ENCODE assay signal across 18 mouse cellular contexts in genomic region chr19:19218700-19219099, GRCm38 (mm10).
DNase-seq lines count a peak whose midpoint lies in the region; ATAC-seq and TF ChIP-seq lines count a peak whose summit lies in the region.
"Had no signal": no experiment of that assay in that cellular context is flagged by ENCODE, and none has a peak within 500 bp of the region (broad histone marks: within the 10 kb centered on the region; RNA-seq: fewer than 3 reads in every experiment).

No protein-coding gene starts in this region.

- no peak for DNase-seq in heart, adult 2 months
- no peak for DNase-seq in heart, postnatal 4 days
- DNase-seq in heart, postnatal 25 days (ENCODE audit: low spot score), result no peak
- peak; percentile 57 for DNase-seq in skeletal muscle tissue, adult 2 months (ENCODE audit: low read depth, low spot score)
- DNase-seq in lung, adult 18-20 months, result no peak
- DNase-seq: adrenal gland, adult 2 months; adrenal gland, postnatal 25 days; cerebellum, adult 2 months; forebrain, postnatal 0 days; kidney, adult 9 months had no signal

- TF ChIP-seq POLR2A in heart, adult 2 months (IDR thresholded peaks at IDR 0.05; ENCODE audit: insufficient read depth, low read depth, low read length), result peak; percentile 34; the same call in 1 of the 2 replicates

- H3K4me3 ChIP-seq in heart, adult 2 months, result no peak overlapping the region
- H3K4me3 ChIP-seq in heart, embryonic 12.5 days, result no peak overlapping the region
- H3K4me3 ChIP-seq in heart, embryonic 15.5 days, result no peak overlapping the region
- no peak overlapping the region for H3K4me3 ChIP-seq in hindbrain, embryonic 16.5 days (ENCODE audit: low read length)
- H3K4me3 ChIP-seq: embryonic facial prominence, embryonic 10.5 days; forebrain, embryonic 13.5 days; hindbrain, embryonic 15.5 days had no signal

- no peak for TF ChIP-seq EP300 in heart, adult 2 months (IDR thresholded peaks at IDR 0.05; ENCODE audit: insufficient read depth, low read depth, low read length)

- no peaks in the 10 kb centered on the region for H3K27me3 ChIP-seq in heart, adult 2 months (ENCODE audit: control insufficient read depth, insufficient read depth, low read length)
- H3K27me3 ChIP-seq in heart, embryonic 12.5 days (replicated peaks), result no peaks in the 10 kb centered on the region
- no peaks in the 10 kb centered on the region for H3K27me3 ChIP-seq in heart, embryonic 15.5 days
- H3K27me3 ChIP-seq in hindbrain, embryonic 16.5 days (replicated peaks; ENCODE audit: control insufficient read depth, insufficient read depth, low read length), result no peaks in the 10 kb centered on the region
- H3K27me3 ChIP-seq: forebrain, embryonic 13.5 days; hindbrain, embryonic 15.5 days had no signal

- H3K27ac ChIP-seq in heart, adult 2 months, result peak overlapping the region; percentile 81
- H3K27ac ChIP-seq in heart, embryonic 12.5 days (ENCODE audit: poor library complexity, severe bottlenecking), result no peak overlapping the region
- H3K27ac ChIP-seq in heart, embryonic 15.5 days, result peak overlapping the region; percentile 67
- no peak overlapping the region for H3K27ac ChIP-seq in hindbrain, embryonic 16.5 days (ENCODE audit: low read depth, low read length)
- H3K27ac ChIP-seq: embryonic facial prominence, embryonic 10.5 days; forebrain, embryonic 13.5 days; hindbrain, embryonic 15.5 days had no signal

- intact Hi-C loops in heart, adult 2 months (cut with DNase I), result no loop called here
- intact Hi-C loops in heart, postnatal 25 days (cut with DNase I), result no loop called here

- no peaks in the 10 kb centered on the region for H3K79me2 ChIP-seq in heart, adult 2 months (replicated peaks; ENCODE audit: control insufficient read depth, insufficient read depth, low read length)

- 43% methylated on average over 3 of the region's 3 CpGs for WGBS in heart, adult 2 months
- 35% methylated on average over 3 of the region's 3 CpGs for WGBS in heart, embryonic 12.5 days
- 33% methylated on average over 3 of the region's 3 CpGs for WGBS in heart, embryonic 15.5 days
- WGBS in hindbrain, embryonic 16.5 days, result 87% methylated on average over 3 of the region's 3 CpGs

- no peak overlapping the region for H3K9ac ChIP-seq in heart, adult 2 months (ENCODE audit: low read depth, low read length)
- no peak overlapping the region for H3K9ac ChIP-seq in heart, embryonic 12.5 days
- H3K9ac ChIP-seq in heart, embryonic 15.5 days, result no peak overlapping the region
- no peak overlapping the region for H3K9ac ChIP-seq in hindbrain, embryonic 16.5 days (ENCODE audit: low read depth, low read length)
- H3K9ac ChIP-seq: forebrain, embryonic 13.5 days; forebrain, postnatal 0 days; hindbrain, embryonic 15.5 days had no signal

- no peaks in the 10 kb centered on the region for H3K4me1 ChIP-seq in heart, adult 2 months (ENCODE audit: control insufficient read depth, insufficient read depth, low read length)
- no peaks in the 10 kb centered on the region for H3K4me1 ChIP-seq in heart, embryonic 12.5 days (replicated peaks)
- 0 out of 2 replicates have a peak, but pooled peaks cover 6% of the 10 kb centered on the region for H3K4me1 ChIP-seq in heart, embryonic 15.5 days (replicated peaks)
- H3K4me1 ChIP-seq in hindbrain, embryonic 16.5 days (ENCODE audit: control insufficient read depth, insufficient read depth, low read depth, low read length), result no peaks in the 10 kb centered on the region
- H3K4me1 ChIP-seq: embryonic facial prominence, embryonic 10.5 days; forebrain, embryonic 13.5 days; hindbrain, embryonic 15.5 days had no signal

- H3K9me3 ChIP-seq in heart, embryonic 12.5 days (replicated peaks), result no peaks in the 10 kb centered on the region
- no peaks in the 10 kb centered on the region for H3K9me3 ChIP-seq in heart, embryonic 15.5 days (replicated peaks)
- H3K9me3 ChIP-seq in hindbrain, embryonic 16.5 days (ENCODE audit: control insufficient read depth, low read length), result no peaks in the 10 kb centered on the region
- H3K9me3 ChIP-seq: embryonic facial prominence, embryonic 10.5 days; forebrain, embryonic 13.5 days; hindbrain, embryonic 15.5 days had no signal

- TF ChIP-seq CTCF in heart, adult 2 months (IDR thresholded peaks at IDR 0.05), result no peak

- H3K4me2 ChIP-seq in heart, embryonic 12.5 days, result no peak overlapping the region
- H3K4me2 ChIP-seq in heart, embryonic 15.5 days, result no peak overlapping the region
- H3K4me2 ChIP-seq in hindbrain, embryonic 16.5 days (ENCODE audit: low read length), result no peak overlapping the region
- H3K4me2 ChIP-seq: forebrain, embryonic 13.5 days; hindbrain, embryonic 15.5 days had no signal

- H3K36me3 ChIP-seq in heart, adult 2 months (ENCODE audit: control insufficient read depth, insufficient read depth, low read length), result no peaks in the 10 kb centered on the region
- H3K36me3 ChIP-seq in heart, embryonic 12.5 days, result no peaks in the 10 kb centered on the region
- no peaks in the 10 kb centered on the region for H3K36me3 ChIP-seq in heart, embryonic 15.5 days
- no peaks in the 10 kb centered on the region for H3K36me3 ChIP-seq in hindbrain, embryonic 16.5 days (ENCODE audit: control insufficient read depth, insufficient read depth, low read length)
- H3K36me3 ChIP-seq: embryonic facial prominence, embryonic 10.5 days; hindbrain, embryonic 15.5 days had no signal

- peak; percentile 61 for ATAC-seq in heart, embryonic 12.5 days (ENCODE audit: insufficient number of reproducible peaks, low FRiP score)
- ATAC-seq in heart, embryonic 15.5 days (replicated peaks; ENCODE audit: insufficient number of reproducible peaks, insufficient read depth, low FRiP score, low read depth), result peak; percentile 72
- no peak for ATAC-seq in hindbrain, embryonic 16.5 days
- ATAC-seq: forebrain, embryonic 13.5 days; forebrain, postnatal 0 days; inflammation-experienced regulatory T-cells, adult 6 months; intestine, postnatal 0 days had no signal

Comparison
In these comparisons a context has a peak if more than half of its experiments do, and no peak if none do; other contexts are left out.
1. H3K27ac ChIP-seq: peak in heart, adult 2 months (single experiment) and heart, embryonic 15.5 days (single experiment); none in heart, embryonic 12.5 days (single experiment) and hindbrain, embryonic 16.5 days (single experiment).